Mouse (Mus musculus) lung, postnatal 14 days (tissue): ENCODE data around the gene Cirbp.
A peak's percentile ranks its signal among the peaks of the same experiment; 100 is the strongest.

Experiments used
- DNase-seq: peaks from one replicate; pipeline ENCODE4 v3.0.0; 2021

The Cirbp gene

DNA sequence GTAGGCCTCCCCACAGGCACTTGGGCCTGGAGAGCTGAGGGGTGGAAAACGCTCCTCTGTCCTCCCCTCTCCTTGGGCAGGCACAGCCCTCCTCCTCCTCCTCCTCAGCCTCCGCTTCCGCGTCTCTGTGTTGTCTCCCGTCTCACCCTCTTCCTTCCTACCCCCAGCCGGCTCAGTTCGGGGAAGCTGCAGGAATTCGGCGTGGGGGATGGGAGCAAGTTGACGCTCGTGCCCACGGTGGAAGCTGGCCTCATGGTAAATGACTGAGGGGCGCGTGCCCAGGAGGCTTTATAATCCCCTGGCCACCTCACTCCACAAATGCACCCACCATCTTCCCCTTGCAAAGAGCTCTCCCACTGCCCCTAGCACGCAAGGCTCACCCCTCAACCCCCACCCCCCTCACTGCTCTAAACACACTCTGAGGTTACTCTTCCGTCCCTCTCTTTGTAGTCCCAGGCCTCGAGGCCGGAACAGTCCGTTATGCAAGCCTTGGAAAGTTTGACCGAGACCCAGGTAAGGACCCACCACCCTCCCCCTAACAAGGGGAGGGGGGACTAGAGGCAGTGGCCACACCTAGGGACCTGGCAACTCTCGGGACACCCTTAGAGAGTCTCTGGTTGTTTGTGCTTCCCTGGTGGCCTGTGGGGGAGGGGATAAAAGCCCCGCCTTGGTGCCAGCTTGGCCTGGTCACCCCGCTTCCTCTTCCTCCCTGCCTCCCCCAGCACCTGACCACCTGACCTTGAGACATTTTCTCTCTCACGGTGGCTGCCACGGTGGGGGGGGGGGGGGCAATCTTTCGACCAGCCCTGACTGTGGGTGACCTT is 14.4 kb upstream of the Cirbp start:
- peak; percentile 83 for DNase-seq

DNA sequence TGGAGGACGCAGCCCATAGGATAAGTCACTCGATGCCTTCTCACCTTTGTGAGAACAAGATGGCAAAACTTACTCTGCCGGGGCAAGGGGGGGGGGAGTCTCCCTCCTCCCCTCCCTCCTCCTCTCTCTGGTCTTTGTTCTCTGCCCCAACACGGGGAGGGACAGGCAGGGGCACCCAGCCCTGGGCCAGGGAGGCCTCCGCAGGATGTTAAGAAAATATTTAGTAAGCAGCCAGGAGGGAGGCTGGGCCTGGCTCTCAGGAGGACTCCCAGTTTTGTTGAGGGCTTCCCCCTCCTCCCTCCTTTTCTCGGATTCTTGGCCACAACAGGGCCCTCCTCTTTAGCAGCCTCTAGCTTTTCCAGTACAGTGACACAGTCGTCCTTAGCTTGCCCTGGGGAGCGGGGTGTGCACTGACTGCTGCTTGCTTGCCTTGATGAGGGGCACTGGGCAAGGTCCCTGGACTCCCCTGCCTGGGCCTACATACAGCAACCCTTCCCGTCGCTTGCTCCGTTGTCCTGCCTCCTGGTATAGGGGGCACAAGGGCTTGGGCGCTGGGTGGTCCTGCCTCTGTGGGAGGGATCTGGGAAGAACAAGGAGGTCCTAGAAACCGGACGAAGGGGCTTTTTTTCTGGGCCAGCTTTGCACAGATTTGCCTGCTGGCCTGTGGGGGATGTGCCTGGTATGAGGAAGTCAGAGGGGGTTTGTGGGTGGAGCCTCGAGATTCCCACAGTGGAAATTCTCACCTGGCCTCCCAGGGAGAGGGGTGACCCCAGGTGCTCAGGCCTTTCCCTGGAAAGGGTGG is 13.5 kb upstream of the Cirbp start:
- peak; percentile 73 for DNase-seq

DNA sequence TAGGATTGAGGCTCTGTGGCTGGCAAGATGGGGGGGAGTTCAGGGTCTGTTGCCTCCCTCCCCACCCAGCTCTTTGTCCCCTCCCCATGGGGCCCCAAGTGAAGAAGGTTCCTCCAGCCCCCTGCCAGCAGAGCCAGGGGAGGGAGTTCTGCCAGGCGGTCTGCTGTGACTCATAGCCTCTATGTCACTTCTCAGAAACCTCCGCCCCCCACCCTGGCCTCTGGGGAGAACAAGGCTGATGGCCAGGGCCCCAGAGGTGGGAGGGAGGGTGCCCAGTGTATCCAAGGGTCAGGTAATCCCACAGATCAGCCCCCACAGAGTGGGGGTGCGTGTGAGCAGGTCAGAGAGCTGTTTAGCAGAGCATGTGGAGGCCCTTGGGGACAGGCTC is 12.9 kb upstream of the Cirbp start:
- peak; percentile 55 for DNase-seq

DNA sequence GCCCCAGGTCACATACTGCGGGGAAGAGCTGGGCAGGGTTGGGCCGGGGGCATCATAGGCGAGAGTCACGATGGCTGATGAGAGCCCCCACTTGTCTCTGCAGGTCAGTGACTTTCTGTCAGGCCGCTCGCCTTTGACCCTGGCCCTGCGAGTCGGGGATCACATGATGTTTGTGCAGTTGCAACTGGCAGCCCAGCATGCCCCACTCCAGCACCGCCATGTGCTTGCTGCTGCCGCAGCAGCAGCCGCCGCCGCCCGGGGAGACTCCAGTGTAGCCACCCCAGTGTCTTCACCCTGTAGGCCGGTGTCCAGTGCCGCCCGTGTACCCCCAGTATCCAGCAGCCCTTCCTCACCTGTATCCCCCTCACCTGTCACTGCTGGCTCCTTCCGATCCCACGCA is 12.1 kb upstream of the Cirbp start:
- DNase-seq, result no peak

DNA sequence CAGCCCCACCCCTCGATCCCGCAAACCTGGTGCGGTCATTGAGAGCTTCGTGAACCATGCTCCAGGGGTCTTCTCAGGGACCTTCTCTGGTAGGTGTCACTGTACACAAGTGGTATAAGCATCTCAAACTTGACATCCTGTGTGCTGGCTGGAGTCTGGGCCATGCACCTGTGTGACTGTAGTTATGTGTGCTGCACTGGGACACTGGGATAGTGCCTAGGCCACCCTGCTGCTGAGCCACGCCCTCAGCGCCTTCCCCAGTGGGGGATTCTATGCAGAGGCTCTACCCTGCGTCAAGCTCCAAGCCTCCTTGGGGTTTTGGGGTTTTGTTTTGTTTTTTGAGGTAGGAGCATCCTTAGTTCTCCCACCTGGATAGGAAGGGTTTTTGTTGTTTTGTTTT is 11.4 kb upstream of the Cirbp start:
- no peak for DNase-seq

DNA sequence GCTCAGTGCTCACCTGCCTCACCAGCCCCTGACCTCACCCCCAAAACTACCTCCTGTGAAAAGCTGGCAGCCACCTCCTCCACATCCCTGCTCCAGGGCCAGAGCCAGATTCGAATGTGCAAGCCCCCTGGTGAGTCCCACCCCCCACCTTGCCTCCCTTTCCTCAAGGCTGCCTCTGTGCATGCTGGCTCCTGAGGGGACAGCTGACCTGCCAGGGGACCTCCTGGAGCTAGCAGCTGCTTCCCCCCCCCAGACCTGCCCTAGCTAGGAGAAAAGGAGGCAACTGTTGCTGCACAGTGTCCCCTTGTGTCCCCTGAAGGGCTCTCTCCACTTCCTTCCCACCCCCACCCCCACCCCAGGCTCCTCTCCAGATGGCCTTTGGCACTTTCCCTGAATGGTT is 10.5 kb upstream of the Cirbp start:
- DNase-seq, result no peak

DNA sequence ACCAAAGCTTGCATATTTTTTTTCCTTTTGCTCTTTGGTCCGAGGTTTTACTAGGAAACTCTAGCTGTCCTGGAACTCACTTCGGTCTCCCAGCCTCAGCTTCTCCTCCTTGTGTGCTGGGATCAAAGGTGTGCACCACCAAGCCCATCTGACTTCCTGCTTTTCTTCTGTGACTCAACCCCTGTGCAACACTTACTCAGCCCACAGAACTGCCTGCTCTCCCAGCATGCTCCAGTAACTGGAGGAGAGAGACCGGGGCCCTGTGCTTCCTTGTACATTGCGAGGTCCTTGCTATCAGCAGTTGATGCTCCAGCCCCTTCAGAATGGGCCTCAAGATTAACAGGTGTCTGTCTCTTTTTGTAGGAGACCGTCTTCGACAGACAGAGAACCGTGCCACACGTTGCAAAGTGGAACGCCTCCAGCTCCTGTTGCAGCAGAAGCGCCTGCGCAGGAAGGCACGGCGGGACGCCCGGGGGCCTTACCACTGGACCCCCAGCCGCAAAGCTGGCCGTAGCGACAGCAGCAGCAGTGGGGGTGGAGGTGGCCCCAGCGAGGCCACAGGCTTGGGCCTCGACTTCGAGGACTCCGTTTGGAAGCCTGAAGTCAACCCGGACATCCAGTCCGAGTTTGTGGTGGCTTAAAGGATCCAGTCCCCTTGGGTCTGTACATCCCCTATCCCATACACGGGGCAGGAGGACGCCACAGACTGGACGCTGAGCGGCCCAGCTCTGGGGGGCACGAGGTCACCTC is 9.6 kb upstream of the Cirbp start:
- DNase-seq, result no peak

DNA sequence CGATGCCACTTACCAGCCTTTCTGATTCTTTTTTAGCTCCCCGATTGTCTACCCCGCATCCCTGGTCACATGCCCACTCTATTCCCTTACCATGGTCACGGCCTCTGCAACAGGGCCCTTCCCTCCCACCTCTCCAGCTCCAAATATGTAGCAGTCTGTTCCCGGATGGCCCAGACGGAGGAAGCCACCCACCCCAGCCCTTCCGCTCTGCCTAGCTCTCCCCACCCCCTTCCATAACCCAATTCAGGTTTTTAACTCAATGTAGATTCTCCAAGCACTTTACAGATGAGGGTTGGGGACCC is 9.1 kb upstream of the Cirbp start:
- peak; percentile 58 for DNase-seq

DNA sequence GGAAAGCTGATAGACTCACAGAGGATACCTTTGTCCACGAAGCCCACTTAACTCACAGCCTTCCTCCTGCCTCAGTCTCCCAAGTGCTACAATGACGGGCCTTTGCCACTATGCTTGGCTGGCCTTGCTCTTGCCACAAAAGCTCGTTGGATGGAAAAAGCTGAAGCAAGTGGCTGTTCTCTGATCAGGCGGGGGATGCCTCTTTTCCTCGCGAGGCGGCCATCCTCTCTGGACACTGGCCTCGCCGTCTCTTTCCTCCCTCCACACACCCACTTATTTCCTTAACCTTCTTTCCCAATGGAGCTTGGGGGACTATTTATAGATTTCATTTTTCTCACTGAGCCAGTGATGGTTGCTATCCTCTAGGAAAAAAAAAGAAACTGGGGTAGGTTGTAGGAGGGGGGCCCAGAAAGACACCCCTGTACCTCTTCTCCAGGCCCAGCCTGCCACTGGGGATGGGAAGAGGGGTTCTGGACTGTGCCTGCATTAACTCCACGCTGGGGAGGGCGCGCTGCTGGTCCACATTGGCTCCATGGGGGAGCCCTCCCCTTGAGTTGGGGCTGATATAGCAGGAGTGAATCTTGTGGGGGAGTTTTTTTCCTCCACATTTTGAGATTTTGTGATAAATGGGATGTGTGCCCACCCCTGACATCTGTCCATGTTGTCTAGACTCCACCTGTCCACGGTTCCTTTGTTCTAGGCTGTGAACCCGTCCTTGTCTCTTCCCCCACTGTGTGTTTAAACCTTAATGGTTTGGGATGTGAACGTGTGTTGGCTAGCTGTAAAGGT is 8.4 kb upstream of the Cirbp start:
- no peak for DNase-seq

DNA sequence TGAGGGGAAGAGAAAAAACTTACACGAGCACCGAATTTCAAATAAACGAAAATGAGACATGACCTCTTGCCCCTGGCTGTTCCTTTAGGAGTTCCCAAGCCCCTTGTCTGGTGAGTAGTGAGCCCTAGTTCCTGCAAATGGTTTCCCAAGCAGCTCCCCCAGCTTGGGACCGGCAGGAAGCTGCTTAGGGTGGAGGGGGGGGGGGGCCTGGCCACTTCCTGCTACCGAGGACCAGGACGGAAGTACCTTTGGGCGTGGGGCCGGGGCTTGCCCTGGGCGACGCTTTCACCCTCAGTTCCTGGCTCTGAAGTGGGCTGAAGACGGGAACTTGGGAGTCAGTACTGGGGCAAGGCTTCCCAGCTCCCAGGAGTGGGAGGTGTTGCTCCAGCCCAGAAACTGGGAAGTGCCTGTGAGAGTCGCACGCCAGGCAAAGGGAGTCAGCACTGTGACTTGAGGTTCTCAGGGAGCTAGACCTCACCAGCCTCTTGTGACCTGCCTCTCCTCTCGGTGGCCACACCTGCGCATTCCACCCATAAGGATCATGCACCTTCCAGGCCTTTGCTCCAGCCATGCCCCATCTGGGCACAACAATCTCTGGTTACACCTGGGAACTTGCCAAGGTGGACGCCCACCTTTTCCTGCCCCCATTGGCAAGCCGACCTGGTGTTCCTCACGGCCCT is 7.3 kb upstream of the Cirbp start:
- DNase-seq, result peak; percentile 83

DNA sequence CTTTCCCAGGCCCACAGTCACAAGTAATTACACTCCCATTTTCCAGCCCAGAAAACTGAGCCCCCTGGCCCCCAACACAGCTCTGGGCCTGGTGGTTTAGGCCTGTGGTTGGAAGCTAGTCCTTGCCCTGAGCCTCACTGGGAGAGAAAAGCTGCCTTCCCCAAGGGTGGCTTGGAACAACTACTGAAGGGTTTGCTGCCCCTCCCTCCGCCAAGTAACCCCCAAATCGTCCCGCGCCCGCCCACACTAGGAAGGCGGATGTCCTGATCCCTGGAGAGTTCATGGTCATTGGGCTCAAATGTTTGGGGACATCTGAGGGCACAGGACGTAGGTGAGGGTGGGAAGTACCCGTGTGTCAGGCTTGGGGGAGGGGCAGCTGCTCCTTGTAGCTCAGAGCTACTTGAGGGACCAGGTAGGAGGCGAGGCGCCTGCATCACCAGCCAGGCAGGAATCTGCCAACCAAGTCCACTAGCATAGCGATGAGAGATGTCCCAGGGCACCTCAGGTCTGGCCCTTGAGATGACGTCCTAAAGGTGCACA is 6.7 kb upstream of the Cirbp start:
- DNase-seq, result peak; percentile 67

DNA sequence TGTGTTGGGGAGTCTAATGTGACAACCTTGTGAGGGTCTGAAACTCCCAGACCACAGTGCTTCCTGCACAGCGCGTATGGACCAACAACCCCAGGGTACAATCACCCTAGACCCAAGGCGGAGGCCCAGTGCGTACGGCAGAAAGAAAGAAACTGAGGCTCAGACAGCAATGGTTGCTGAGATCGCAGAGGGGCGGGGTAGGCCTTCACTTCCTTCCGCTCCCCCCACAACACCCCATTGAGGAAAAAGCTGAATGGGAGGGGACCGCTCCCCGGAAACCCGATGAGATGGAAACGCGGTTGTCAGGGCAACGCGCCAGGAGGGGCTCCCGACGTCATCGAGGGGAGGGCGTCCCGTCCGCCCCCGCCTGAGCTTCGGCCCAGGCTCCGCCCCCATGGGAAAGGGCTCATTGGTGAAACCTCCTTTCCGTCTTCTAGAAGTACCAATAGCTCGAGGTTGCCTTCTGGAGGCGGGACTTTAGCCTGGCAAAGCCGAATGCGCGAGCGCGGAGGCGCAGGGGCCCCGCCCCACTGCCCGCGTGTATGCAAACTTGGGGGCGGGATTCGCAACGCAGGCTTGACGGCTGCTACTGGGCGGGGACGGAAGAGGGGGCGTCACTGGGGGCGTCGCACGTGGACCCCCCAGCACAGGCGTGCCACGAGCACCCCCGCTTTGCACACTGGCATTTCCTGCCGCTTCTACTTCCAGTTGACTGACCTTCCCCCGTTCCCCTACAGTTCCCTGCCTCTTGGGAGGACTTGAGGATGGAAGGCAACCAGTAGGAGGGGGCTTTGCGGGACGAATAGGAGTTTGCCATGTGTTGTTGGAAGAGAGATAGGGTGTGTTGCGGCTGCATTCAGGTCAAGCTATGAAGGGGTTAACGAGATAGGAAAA is 6.0 kb upstream of the Cirbp start:
- peak; percentile 99 for DNase-seq

DNA sequence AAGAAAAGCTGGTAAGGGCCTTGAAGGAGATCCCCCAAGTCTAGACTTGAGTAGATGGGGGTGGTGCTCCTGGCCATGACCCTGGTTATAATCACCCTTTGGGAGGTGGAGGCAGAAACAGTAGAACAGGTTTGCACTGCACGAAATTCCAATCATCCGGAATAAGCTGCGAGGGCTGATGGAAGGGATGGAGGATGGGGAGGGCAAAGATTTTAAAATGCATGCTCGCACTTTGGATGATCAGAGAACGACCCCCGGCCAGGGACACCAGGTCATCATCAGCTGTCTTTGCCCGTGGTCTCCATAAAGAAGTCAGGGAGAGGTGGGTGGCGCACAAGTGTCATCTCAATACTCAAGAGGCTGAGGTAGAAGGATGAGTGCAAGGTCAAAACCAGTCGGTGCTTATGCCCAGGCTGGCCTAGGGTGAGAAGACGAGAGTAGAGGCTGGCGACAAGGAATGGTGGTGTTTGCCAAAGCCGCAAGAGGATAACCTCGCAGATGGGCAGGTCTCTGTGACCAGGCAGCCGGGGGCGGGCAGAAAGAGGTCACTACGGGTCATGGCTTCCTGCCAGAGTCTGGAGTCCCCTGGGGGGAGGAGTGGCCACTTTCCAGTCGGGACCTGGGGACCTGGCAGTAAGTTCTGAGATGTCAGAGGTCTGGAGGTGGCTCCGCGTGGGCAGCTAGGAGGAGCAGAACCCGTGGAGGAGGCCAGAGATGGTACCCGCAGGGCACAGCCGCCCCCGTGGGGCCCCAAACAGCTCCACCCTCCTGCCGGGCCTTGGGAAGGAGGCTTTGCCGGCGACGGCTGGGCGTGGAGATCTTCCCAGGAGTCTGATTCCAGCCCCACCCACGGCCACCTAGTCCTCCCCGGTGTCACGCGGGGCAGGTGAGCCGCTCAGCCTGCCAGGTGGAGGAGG is 5.1 kb upstream of the Cirbp start:
- DNase-seq, result peak; percentile 91

DNA sequence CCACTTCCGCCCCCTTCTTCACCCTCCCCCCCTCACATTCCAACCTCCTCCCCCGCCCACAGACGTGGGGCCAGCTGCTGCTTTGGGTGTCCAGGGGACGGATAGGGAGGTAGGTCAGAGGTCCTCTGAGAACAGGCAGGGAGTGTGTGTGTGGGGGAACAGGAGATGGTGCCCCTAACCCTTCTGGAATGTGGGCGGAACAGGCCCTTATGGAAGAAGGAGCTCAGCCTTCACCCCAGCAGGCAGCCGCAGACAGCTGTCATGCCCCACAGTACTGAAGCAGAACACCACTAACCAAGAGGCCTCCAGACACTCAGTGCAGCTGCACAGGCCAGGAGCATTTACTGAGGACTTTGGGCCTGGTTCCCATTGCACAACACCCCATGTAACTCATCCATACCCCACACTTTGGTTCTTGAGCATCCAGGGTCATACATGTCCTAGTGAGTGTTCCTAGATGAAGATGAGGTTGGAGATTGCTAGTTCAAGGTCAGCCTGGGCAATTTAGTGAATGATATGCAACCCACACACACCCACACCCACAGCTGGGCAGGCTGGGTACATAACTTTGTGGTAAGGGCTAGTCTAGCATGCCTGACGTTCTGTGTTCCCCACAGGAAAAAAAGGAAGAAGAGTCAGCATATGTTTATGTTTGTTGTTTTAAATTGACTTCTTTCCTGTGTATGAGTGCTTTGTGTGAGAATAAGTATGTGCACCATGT is 4.1 kb upstream of the Cirbp start:
- DNase-seq, result peak; percentile 62

DNA sequence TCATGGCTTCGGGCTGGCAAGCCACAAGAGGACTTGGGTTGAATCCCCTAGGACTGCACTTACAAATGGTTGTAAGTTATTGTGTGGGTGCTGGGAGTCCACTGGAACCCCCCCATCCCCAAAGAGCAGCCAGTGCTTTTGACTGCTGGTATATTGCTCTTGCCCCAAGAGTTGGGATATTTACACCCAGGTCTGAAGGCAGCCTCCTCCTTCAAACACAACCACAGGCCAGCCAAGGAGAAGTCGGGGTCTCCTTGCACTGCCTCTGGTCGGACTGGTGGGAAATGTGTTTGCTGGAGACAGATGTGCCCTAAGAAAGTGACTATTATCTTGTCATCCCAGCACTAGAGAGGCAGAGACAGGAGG is 3.6 kb upstream of the Cirbp start:
- no peak for DNase-seq

DNA sequence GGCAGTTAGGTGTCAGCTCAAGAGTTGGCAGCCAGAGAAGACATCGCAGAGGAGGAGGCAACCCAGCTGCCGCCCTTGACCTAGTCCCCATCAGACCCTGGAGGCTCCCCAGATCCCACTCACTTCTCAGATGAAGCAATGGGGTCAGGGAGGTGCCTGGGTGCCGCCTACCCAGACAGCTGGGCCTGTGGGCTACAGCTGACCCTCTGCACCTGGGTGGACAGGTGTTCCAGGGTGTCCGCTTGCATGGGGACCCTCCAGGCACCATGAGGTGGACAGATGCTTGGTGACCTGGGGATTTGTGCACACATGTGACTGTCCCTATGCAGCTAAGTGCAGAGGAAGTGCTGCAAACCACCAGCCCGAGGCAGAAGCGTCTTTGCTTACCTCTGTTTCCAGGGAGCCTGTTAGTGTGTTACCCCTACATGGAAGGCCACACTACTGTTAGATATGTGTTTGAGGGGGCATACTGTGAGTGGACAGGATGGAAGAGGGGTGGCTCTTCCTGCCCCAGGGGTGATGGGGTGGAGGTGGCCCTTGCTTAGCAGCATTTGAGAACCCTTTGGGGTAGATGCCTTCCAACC is 3.0 kb upstream of the Cirbp start:
- no peak for DNase-seq

DNA sequence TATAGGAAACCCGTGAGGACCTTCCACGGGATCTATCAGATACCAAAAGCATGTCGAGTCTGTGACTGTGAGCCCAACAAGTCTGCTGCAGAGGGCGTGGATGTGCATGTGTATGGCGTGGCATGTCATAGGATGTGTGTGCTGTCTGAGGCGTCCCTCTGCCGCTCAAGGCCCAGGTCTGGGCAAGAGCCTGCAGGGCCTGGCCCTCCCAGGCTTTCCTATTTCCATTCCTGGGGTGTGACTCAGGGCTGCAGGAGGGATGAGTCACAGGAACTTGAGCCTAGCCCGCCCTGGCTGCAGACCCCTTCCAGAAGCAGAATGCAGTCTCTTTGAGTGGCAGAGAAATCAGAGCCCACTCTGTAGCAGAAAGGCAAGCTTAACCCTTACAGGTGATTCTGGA is 2.1 kb upstream of the Cirbp start:
- DNase-seq, result no peak

DNA sequence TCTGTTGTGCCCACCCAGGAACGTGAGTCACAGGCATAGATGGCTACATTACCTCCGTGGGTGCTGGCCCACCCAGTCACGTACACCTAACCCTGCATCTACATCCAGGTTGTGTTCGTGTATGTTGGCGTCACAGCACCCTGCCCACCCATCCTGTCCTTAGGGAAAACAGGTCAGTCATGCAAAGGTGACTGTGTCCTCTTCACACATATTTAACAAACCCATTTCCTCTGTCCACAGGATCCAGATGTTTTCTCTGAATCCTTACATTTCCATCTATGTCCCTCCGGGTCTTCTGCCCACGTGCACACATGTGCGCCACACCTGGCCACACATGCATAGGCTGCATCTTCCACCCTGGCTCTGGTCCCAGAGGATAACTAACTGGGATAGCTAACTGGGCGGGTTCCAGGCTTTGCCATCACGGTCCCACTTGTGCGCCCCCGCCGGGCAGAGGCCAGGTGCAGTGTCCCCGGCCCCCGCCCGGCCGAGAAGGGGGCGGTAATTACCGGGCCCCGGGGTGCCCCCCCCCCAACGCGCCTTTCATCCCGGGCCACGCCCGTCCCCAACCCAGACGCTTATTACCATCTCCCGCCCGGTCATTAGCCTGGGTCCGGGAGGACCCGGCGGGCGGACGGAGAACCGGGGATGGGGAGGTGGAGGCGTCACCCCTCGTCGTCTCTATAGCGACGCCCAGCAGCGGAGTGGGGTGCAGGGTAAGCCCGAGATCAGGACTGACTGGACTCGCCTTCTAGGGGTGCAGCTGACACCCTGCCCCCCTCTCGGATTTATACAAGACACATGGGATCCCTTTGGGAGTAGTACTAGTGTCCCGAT is 1.4 kb upstream of the Cirbp start:
- DNase-seq, result no peak
